Mouse (Mus musculus) brain, embryonic 18.5 days (tissue): ENCODE data around the gene Cerk.
"Not testable (repeated sequence)": the region's sequence is repeated elsewhere in the genome, so short reads cannot be mapped to it uniquely, and the experiment has no call there.

Experiments used
- DNase-seq: peaks from one replicate; pipeline ENCODE4 v3.0.0-alpha.2; 2012; ENCODE audit warnings: low read depth, low spot score

The Cerk gene

DNA sequence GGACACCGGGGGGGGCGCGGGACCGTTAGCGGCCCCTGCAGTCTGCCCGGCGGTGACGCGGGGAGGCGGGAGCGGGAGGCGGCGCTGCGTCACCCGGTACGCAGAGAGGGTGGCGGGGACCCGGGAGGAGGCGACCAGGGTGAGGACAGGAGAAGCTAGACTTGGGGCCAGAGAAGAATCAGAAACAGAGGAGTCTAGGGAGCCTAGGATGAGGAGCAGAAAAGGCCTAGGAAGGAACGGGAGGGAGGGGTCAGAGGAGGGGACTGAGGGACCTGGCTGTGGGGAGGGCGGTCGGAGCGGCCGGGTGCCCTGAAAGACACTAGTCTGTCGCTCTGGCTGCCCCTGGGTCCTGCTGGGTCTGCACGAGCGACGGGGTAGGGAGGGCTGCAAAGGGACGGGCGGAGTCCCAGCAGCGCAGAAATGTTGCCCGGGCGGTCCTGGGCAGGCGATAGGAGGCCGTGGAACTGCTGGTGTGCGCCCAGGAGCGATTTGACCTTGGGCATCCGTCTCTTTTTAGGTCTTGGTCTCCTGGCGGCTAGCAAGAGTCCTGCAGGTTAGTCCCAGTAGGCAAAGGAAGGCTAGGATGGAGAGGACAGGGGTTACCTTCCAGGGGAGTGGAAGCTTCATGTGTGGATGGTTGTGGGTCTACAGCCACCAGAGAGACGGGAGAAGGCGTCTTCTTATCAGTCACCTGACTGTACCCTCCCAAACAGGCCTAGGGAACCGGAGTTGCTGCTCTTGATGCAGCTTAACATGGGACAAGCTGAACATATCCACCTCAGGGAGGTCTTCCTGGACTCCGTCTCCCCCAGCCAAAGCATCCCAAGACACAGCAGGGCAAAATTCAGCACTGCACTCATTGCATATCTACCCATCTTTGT is at the start of gene Cerk:
TSS of gene Cerk (minus strand) at position 453 of the 881 bp plus-strand sequence.
- no peak for DNase-seq

DNA sequence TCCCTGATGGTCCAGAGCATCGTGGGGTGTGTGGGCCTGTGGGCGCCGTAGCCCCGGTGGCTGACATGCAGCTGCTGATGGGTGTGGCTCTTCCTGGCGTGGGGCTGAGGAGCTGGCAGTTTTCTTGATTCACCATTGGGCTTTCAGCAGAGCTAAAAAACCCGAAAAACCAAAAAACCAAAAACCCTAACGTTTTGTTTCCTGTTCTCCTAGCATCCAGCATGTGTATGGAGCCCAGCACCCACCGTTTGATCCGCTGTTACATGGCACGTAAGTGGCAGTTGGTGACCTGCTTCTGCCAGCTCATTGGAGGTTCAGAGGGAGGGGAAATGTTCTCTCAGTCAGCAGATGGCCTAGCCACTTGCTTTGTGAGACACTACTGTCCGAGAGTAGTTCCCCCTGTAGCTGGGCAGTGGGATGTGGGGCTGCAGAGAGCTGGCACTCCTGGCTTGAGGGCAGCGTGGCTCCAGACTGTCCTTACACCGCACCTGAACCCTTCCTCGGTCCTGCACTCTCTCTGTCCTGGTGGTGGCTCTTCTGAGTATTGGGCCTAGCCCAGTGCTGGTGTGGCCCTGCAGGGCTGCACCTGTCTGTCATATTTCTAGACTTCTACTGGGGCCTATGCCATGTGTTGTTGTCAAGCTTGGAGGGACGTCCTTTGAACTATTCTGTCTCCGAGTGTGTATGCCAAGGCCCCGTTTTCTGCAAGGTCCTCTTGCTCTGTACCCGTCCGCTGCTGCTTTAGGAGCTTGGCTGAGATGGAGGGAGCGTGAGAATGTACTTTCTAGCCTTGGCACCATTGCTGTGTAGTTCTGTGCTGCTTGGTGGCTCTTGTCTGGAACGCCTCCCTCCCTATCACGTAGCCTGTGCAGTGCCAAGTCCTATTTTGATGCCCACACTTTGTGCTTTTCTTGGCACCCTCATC is 48.8 kb upstream of the Cerk start:
- no peak for DNase-seq

DNA sequence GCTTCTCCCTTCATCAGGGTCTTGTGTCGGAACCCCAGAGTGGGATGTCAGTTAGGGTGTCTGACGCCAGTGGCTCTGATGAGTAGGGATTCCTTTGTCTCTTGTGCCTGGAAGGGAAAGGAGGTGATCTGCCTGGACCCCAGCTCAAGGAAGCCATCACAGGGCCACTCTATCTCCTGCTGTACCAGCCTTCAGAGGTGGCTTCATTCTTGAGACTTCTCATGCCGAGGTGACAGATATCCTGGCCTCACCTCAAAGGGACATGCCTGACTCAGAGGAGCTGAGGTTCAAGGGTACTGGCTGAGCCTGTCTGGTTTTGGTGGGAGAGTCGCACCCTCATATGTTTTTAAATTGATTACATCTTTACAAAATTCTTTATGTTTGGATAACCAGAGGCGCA is 48.1 kb upstream of the Cerk start:
- no peak for DNase-seq

DNA sequence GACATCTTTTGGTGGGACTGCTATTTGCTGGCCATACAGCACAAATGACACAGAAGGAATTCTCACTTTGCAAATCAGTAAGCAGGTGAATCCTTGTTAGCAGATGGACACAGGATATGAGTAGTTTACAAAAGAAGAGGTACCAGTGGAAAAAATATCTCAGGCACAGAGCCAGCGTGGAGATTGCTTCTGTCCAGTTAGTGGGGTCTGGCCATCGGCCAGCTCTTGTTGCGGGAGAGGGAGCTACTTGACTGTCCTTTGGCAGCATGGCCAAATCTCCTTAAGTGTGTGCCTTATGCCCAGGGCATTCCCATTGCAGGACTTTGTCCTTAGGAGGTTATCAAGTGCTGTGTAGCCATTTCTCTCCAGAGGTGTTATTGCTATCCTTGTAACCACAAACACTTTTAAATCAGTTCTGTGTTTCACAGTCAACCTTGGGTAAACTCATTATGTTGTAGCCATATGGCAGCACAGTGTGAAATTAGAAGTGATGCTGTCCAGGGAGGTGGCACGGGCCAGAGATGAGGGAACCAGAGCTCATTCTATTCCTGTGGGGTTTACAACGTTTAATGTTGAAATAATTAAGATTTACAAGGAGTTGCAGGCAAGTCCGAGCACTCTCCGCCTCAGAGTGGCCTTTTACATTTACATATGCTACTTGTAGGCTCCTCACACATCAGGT is 46.0 kb upstream of the Cerk start:
- no peak for DNase-seq

DNA sequence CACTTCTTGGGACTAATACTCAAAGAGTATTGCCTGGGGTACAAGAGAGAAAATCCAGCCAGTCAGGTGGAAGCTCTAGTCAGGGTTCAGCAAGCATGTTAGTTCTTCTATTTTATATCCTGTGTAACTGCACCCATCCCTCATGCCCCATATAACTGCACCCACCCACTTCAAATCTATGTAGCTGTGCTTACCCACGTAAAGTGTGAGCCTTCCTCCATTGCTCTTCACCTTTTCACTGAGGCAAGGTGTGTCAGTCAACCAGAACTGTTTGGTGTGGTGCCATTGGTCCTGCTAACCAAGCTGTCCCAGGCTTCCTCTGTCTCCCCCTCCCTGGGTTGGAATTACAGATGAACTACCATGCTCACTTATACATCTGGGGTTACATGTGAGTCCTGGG is 45.2 kb upstream of the Cerk start:
- DNase-seq, result no peak

DNA sequence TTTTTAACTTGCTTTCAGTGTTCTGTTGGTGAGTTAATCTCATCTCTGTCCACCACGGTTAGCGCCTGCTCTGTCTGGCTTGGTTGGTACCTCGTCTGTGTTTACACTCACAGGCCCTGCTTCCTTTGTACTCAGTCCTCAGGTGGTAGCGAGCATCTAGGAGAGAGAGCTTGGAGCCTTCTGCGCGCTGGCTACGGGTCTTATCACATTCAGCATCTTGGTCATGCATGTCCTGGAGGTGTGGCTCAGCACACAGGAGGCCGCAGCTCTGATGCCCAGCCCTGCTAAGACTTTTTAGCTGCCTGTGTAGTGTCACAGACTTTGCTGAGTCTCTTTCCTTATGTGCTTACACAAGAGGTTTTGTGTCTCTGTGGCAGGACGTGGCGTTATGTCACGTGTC is 43.7 kb upstream of the Cerk start:
- DNase-seq, result no peak

DNA sequence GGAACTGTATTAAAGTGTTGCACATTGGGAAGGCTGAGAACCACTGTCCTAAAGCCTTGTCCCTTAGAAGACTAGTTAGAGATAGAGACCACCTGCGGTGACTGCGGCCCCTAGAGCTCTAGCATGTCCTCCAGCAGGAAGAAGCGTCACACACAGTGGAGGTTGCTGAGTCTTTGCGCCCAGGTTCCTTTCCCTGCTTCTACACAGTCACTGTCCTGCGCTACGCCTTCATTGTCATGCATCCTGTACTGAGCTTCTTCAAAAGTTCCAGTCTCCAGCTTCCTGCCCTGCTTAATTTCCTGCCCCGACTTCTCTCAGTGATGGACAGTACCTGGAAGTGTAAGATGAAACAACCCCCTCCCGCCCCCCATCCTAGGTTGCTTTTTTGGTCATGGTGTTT is 43.1 kb upstream of the Cerk start:
- no peak for DNase-seq

DNA sequence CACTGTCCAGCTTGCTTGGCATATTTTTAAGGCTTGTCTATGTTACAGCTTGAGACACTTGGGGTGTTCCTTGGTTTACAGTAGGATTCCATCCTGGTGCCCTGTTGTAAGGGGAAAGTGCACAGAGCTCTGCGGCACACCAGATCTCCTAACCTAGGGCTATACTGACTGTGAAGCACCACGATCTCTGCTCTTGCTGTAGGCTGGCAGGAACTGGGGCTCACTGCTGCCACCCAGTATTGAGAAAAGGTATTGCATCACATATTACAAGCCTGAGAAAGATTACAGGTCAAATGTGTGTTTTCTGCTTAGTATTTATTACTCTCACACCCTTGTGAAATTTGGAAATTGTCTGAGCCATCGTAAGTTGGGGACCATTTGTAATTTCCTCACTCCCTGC is 42.2 kb upstream of the Cerk start:
- DNase-seq, result no peak

DNA sequence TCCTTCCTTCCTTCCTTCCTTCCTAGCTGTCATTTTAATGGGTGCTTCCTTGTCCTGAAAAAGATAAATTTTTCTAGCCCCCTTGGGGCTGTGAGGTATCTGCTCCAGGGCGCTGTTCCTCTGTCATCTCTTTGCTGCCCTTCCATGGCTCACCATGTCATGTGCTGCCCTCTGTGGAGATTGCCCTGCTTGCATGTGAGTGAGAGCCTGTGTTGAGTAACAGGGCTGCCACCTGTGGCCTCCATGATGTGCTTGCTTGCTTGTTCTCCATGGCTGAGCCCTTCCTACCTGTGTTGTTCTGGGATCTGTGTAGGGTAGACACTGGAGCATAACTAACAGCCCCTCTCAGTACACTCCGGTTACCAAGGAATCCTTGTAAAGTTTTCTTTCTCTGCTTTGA is 41.0 kb upstream of the Cerk start:
- DNase-seq, result no peak

DNA sequence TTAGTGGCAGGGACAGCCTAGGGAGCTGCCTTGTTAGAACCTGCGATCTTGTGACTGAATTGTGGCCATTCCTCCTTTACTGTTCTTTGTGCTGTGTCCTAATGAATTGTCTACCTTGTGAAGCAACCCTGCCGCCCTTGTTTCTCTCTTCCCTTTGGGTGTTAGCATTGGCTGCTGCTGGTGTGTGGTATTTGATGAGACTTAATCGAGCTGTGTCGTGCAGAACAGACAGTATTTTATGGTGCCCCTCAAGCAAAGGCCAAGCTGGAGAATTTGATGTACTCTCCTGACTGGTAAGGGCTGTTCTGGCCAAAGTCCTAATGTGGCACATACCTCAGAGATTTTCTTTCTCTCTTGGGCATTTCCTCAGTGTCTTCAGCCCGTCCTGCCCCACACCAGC is 40.3 kb upstream of the Cerk start:
- DNase-seq, result no peak

DNA sequence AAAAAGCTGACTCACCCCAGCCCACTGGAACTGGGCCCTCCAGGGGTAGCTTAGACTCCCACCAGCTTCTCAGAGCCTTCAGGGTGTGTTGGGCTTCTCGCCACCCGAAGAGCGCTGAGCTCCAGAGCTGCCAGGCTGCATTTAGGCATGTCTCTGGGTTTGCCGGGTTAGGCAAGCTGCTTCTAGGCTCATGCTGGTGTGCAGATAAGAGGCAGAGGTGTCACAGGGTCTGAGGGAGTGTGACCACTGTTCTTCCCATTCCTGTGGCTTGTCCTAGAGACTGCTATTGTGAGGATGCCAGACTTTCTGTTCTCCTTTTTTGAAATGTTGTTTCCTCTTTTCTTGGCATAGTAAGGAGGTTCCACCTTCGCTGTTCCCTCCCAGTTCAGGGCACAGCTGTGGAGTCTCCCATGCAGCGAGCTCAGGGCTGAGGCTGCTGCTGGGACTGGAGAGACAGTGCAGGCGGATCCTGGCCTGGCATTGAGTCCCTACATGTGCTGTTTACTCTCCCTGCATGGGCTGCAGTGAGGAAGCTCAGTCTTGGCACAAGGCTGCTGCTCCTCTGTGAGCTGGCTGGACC is 39.1 kb upstream of the Cerk start:
- DNase-seq, result no peak

DNA sequence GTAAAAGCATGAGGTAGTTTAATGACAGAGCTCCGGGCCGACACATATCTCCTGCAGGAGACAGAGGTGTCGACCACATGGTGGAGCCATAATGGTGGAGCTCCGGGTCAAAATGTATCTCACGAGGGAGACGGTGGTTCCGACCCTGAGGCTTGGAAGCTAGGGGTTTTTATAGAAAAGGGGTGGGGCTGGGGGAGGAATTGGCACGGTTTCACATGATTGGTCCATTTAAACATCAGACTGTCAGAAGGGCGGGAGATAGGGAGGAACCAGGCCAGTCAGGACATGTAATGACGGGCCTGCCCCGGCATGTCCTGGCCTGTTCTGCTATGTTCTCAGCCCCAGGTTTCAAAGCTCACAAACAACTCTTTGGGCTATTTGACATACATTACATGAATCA is 36.0 kb upstream of the Cerk start:
- DNase-seq, result not testable (repeated sequence)

DNA sequence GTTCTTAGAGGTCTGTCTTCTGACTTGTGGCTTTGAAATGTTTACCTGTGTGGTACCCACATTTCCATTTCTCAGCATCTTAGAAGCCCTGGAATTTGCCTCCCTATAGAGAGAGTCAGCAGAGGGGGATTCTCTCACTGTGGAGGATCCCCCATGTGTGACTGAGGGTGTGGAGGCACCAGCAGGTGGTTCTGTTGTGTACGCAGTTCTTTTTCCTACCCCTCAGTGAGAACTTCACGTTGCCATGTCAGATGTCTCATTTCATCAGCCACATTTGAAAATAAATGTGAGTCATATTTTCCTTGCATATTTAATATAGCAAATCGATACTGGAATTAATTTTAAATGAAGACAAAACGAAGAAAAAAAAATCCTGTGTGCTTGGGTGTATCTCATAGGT is 35.4 kb upstream of the Cerk start:
- no peak for DNase-seq

DNA sequence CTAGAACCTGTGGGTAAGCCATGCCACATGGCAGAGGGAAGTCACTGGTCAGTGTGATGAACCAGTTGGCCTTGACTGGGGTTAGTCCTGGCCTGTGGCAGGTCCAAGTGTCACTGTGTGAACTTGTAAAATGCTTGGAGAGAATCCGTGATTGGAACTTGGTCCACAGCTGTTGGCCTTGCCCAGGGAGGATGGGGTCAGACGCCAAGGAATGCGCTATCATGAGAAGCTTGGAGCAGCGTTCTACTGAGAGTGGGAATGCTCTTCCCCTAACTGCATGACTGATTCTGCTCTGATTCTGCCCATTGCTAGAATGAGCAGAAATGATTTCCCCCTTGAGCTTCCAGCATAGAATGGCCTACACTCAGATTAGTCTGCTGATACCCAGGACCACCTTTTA is 34.8 kb upstream of the Cerk start:
- DNase-seq, result no peak

DNA sequence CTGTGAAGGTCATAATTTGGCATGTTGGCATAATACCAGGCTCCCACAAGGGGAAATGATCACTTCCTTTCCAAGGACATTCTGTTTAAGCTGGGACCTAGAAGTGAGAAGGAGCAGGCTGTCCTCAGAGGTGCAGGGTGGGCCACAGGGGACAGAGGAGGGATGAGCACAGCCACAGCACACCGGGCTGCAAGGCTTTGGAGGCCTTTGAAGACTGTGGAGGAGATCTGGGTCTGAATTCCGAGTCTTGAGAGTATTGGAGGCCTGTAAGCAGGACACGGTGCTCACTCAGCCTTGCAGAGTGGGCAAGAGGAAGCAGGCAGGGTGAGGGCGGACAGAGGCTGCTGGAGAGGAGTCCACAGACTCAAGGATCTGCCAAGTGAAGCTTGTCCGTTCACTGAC is 34.3 kb upstream of the Cerk start:
- no peak for DNase-seq

DNA sequence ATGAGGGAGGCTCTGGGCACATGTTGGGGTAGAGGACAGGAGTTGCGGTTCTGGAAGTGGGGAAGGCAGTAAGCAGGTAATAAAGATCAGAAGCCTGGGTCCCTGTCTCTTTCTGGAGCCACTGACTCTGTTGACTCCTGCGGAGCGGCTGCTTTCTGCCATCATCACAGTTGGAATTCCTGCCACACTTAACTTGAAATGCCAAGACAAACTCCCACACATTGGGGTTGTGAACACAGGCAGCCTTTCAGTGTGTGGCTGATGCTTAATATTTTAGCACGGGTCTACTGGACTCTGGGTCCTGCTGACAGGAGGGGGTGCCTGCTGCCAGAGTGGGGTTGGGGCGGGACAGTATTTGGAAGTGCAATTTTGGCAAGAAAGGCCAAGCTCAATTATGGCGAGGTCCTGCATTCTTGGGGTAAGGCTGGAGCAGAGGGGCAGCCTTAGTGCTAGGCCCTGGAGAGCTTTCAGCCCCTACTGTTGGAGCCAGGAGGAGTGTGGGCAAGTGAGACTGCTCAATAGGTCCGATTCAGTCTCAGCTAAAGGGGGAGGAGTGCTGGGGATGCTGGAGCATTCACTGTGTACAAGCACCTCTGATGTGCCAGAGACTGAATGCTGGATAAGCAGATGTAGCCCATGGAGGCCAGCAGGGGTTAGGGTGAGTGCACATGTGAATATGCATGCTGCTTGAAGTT is 33.7 kb upstream of the Cerk start:
- no peak for DNase-seq

DNA sequence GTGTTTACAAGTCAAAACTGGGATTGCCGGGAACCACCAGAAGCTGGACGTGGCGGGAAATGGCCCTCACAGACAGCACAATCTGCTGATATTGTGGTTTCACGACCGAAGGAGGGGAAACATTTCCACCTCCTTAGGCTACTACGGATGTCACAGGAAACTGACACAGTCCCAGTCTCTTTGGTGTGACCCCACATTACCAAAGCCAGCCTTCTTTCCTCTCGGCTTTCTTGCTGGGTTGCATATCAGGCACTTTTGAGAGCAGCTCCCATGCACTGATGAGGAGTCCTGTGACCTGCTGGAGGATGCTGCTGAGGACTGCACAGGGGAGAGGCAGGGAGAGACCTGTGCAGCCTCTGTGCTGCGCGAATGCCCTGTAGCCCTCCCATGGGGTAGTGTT is 30.7 kb upstream of the Cerk start:
- DNase-seq, result not testable (repeated sequence)

DNA sequence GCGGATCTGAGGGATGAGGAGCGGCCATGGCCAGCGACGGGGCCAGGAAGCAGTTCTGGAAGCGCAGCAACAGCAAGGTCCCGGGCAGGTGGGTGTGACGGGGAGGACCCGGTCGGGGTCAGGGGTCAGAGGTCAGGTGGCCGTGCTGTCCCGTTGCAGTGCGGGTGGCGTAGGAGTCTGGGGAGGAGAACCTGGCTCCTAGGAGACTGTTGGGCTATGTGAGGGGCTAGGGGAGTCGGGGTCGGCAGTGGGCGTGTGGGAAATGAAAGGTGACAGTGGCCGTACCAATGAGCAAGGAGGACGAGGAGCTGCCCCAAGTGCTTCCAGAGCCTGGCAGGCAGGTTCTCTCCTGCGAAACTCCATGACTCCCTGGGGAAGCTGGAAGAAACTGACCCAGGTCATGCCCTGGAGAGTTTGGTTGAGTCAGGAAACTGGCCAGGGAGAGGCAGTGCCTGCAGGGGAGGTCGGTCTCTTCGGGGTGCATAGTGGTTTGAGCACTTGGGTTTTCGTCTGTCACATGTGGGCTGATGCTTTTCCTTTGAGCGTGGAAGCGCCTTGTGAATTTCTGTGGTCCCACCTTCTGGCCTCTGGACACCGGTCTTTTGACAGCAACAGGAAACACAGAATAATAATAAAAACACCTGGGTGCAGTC is 28.7 kb upstream of the Cerk start:
- DNase-seq, result no peak

DNA sequence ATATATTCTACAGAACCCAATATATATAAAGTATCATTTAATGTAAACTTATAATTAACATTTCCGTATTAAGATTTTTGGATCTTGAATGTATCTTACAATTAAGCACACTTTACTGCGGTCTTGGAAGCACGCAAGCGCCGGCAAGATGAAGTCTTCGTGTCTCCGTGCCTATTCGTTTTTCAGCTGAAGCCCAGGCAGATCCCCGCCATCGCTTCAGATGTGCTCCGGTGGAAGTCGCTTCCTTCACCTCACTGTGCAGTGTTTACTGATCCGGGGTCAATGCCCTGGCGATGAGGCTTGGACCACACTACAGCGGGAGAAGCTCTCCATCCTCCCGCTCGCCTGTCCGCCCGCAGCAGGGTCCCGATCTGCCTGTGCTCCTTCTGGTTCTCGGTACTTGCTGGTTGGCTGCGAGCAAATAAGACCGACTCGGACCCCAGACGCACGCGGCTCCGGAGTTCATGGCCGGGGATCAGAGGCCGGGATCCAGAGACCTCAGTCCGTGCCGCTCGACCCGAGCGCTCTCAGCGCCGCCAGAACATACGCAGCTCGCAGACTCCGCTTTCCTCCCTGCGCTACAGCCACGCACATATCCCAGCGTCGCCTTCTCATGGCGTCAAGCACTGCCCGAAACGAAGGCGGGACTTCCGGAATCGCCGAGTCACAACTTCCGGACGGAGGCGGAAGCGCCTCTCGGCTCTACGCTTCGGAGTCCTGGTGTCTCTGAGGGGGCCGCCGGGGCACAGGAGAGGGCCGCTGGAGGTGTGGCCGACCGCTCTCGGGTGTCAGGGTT is 28.0 kb upstream of the Cerk start, which contains the start of gene Tbc1d22a:
TSS of gene Tbc1d22a (plus strand) at position 707 of the 796 bp plus-strand sequence.
- peak; percentile 84 for DNase-seq

DNA sequence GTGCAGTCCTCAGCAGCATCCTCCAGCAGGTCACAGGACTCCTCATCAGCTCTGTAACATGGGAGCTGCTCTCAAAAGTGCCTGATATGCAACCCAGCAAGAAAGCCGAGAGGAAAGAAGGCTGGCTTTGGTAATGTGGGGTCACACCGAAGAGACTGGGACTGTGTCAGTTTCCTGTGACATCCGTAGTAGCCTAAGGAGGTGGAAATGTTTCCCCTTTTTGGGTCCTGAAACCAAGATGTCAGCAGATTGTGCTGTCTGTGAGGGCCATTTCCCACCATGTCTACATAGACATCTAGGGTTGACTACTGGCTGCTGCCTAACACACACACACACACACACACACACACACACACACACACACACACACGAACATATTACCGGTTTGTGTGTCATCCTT is 26.3 kb upstream of the Cerk start:
- not testable (repeated sequence) for DNase-seq
